Mouse (Mus musculus) midbrain, postnatal 0 days (tissue): ENCODE measurements around the gene 9330182L06Rik. TPM values are rescaled to one million over a fixed set of nuclear protein-coding genes. Genes with fewer than 3 reads are reported as not detected.

Experiments used
- ATAC-seq: fragments of 200-750 bp; cut with Nextera tagmentation; 2 replicates; pipeline ENCODE4 v1.8.0; 2017; ENCODE audit warnings: moderate number of reproducible peaks, mild to moderate bottlenecking, moderate TSS enrichment, moderate library complexity; ENCODE audit not compliant: low FRiP score
- DNase-seq: peaks from one replicate; pipeline ENCODE4 v3.0.0-alpha.2; 2015; ENCODE audit warnings: low spot score
- H3K27ac ChIP-seq: fragments of 300-500 bp; sonication (generic); 2 replicates; pipeline ENCODE4 v1.5.1; 2014; ENCODE audit warnings: low read depth, mild to moderate bottlenecking, low read length, mixed read lengths
- H3K27me3 ChIP-seq: fragments of 300-500 bp; sonication (generic); 2 replicates; pipeline ENCODE4 v1.6.1; 2014; ENCODE audit warnings: low read length, control low read depth, mixed read lengths; ENCODE audit not compliant: insufficient read depth
- H3K36me3 ChIP-seq: fragments of 300-500 bp; sonication (generic); 2 replicates; pipeline ENCODE4 v1.6.1; 2014; ENCODE audit warnings: low read length, control low read depth, mixed read lengths; ENCODE audit not compliant: insufficient read depth
- H3K4me1 ChIP-seq: fragments of 300-500 bp; sonication (generic); 2 replicates; pipeline ENCODE4 v1.6.1; 2014; ENCODE audit warnings: mild to moderate bottlenecking, control low read depth, antibody characterized with exemption, low read length, mixed read lengths; ENCODE audit not compliant: insufficient read depth
- H3K4me2 ChIP-seq: fragments of 300-500 bp; sonication (generic); 2 replicates; pipeline ENCODE4 v1.6.1; 2014; ENCODE audit warnings: low read depth, mild to moderate bottlenecking, low read length, mixed read lengths; ENCODE audit not compliant: poor library complexity, severe bottlenecking
- H3K4me3 ChIP-seq: fragments of 300-500 bp; sonication (generic); 2 replicates; pipeline ENCODE4 v1.5.1; 2014; ENCODE audit warnings: low read depth, mild to moderate bottlenecking, low read length, moderate library complexity
- H3K9ac ChIP-seq: fragments of 300-500 bp; sonication (generic); replicated peaks from 2 replicates; pipeline ENCODE4 v1.6.1; 2014; ENCODE audit warnings: mild to moderate bottlenecking, low read length, moderate library complexity, mixed read lengths; ENCODE audit not compliant: poor library complexity, severe bottlenecking
- H3K9me3 ChIP-seq: fragments of 300-500 bp; sonication (generic); 2 replicates; pipeline ENCODE4 v1.6.1; 2016; ENCODE audit warnings: low read length, control low read depth
- CTCF ChIP-seq: IDR thresholded peaks from 2 replicates; pipeline ENCODE4 v1.5.1; 2016; ENCODE audit warnings: antibody characterized with exemption, mild to moderate bottlenecking
- WGBS: fragments of 180-500 bp; shearing (Covaris S2); extraction: QIAGEN DNeasy Blood & Tissue Kit; methylation state at CpG from one replicate; pipeline ENCODE4 v1.1.7; 2014; 5-methylcytosine and 5-hydroxymethylcytosine counted together
- polyA plus RNA-seq: library from polyadenylated mRNA; unstranded; fragments of >200 nt; fragmentation: Nextera tagmentation; extraction: Ambion mirVana; gene quantifications from 2 replicates; pipeline ENCODE4 v1.2.1, GENCODE M21; 2015
- total RNA-seq: library from RNA; depleted of rRNA; stranded (reverse); fragments of >200 nt; gene quantifications from 2 replicates; pipeline ENCODE4 v1.2.3, GENCODE M21; 2014

9330182L06Rik gene
- total and polyA plus RNA-seq, 2 experiments from 2014 or later: 26.8 to 42.9 TPM

DNA sequence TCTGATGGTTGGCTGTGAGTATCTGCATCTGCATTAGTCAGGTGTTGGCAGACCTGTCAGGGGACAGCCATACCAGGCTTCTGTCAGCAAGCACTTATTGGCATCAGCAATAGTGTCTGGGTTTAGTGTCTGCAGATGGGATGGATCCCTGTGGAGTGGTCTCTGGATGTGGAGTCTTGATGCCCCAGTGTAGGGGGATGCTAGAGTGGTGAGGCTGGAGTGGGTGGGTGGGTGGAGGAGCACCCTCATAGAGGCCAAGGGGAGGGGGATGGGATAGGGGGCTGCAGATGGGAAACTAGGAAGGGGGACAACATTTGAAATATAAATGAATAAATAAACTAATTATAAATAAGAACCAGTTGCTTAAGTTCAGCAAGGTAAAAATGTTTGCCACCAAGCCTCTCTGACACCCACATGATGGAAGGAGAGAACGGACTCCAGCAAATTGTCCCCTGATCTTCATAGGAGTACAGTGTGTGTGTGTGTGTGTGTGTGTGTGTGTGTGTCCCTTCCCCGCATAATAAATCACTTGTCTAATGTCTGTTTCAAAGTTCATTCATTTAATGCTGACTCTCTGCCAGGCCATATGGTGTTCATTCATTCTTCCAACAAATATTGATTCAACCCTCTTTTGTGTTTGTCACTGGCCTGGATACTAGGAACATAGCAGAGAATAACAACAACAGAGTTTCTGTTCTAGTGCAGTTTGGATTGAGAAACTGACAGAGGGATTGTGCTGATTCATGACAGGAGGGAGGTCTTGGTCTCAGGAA lies 30.0 kb downstream of the 9330182L06Rik start:
- no peak for ATAC-seq
- DNase-seq: peak; percentile 51
- Histone ChIP-seq H3K27me3 (no peaks in the 10 kb centered on the region), H3K36me3 (no peaks in the 10 kb centered on the region), H3K9ac (no peak overlapping the region), H3K4me2 (no peak overlapping the region), H3K4me3 (no peak overlapping the region), H3K4me1 (no peaks in the 10 kb centered on the region), H3K9me3 (no peaks in the 10 kb centered on the region), H3K27ac (no peak overlapping the region)
- TF ChIP-seq CTCF: no peak
- WGBS: 72% methylated on average over 2 of the region's 2 CpGs

GRCm38 (mm10) chr5:9296550-9296928 lies 30.6 kb downstream of the 9330182L06Rik start:
- no peak overlapping the region for H3K4me2 ChIP-seq
- H3K9me3 ChIP-seq: no peaks in the 10 kb centered on the region
- no peak overlapping the region for H3K27ac ChIP-seq
- H3K36me3 ChIP-seq: no peaks in the 10 kb centered on the region
- H3K27me3 ChIP-seq: no peaks in the 10 kb centered on the region
- ATAC-seq (peak; percentile 65), DNase-seq (no peak)
- no peak overlapping the region for H3K4me3 ChIP-seq
- TF ChIP-seq CTCF: no peak
- H3K4me1 ChIP-seq: no peaks in the 10 kb centered on the region
- H3K9ac ChIP-seq: no peak overlapping the region

DNA sequence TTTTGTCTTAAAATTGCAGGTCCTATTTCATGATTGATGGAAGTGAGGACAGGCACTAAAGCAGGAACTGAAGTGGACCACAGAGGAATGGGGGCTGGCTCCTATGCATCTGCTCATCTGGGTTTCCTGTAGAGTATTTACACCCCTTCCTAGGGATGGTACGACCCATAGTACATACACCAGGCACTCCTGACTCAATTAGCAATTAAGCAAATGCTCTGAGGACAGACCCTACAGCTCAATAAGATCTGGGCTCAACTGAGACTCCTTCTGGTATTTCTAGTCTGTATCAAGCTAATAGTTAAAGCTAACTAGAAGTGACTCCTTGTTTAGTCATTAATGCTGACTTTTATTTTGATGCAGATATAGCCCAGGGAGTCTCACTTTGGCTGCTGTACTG lies 60.9 kb downstream of the 9330182L06Rik start:
- peak; percentile 9 for DNase-seq
- no peaks in the 10 kb centered on the region for H3K27me3 ChIP-seq
- 86% methylated on average over 1 of the region's 1 CpGs for WGBS
- H3K4me1 ChIP-seq: no peaks in the 10 kb centered on the region
- H3K9me3 ChIP-seq: no peaks in the 10 kb centered on the region
- H3K4me2 ChIP-seq: no peak overlapping the region
- H3K4me3 ChIP-seq: no peak overlapping the region
- no peak for ATAC-seq
- no peak for TF ChIP-seq CTCF
- H3K9ac ChIP-seq: no peak overlapping the region
- no peak overlapping the region for H3K27ac ChIP-seq
- H3K36me3 ChIP-seq: no peaks in the 10 kb centered on the region

GRCm38 (mm10) chr5:9327528-9327927 lies 61.6 kb downstream of the 9330182L06Rik start:
- 94% methylated on average over 1 of the region's 1 CpGs for WGBS
- Histone ChIP-seq H3K4me2 (no peak overlapping the region), H3K27me3 (no peaks in the 10 kb centered on the region), H3K9me3 (no peaks in the 10 kb centered on the region), H3K36me3 (no peaks in the 10 kb centered on the region), H3K9ac (no peak overlapping the region), H3K4me3 (no peak overlapping the region), H3K4me1 (no peaks in the 10 kb centered on the region), H3K27ac (no peak overlapping the region)
- ATAC-seq: no peak
- DNase-seq: no peak
- no peak for TF ChIP-seq CTCF

GRCm38 (mm10) chr5:9338756-9339510 lies 73.0 kb downstream of the 9330182L06Rik start:
- Histone ChIP-seq H3K36me3 (no peaks in the 10 kb centered on the region), H3K4me2 (no peak overlapping the region), H3K27me3 (no peaks in the 10 kb centered on the region), H3K9me3 (no peaks in the 10 kb centered on the region), H3K4me3 (no peak overlapping the region), H3K9ac (no peak overlapping the region), H3K27ac (peak overlapping the region; percentile 65), H3K4me1 (no peaks in the 10 kb centered on the region)
- no peak for TF ChIP-seq CTCF
- 29% methylated on average over 7 of the region's 7 CpGs for WGBS
- ATAC-seq (peak; percentile 86), DNase-seq (peak; percentile 76)

GRCm38 (mm10) chr5:9339511-9340173 lies 73.7 kb downstream of the 9330182L06Rik start:
- WGBS: 28% methylated on average over 8 of the region's 8 CpGs
- peak; percentile 72 for ATAC-seq
- Histone ChIP-seq H3K9me3 (no peaks in the 10 kb centered on the region), H3K36me3 (no peaks in the 10 kb centered on the region), H3K9ac (0 out of 2 replicates have a peak overlapping the region, but pooled peaks have one; percentile 24), H3K4me3 (no peak overlapping the region), H3K27ac (peak overlapping the region; percentile 65), H3K4me1 (0 out of 2 replicates have a peak, but pooled peaks cover under 1% of the 10 kb centered on the region), H3K4me2 (no peak overlapping the region), H3K27me3 (no peaks in the 10 kb centered on the region)
- TF ChIP-seq CTCF: no peak
- DNase-seq: peak; percentile 54
